Mouse (Mus musculus): ENCODE measurements around the gene Dnm3. TPM values are rescaled to one million over a fixed set of nuclear protein-coding genes. Genes with fewer than 3 reads are reported as not detected.

The Dnm3 gene
- polyA plus RNA-seq, 1 experiment from 2014 or later: 25.7 TPM

DNA sequence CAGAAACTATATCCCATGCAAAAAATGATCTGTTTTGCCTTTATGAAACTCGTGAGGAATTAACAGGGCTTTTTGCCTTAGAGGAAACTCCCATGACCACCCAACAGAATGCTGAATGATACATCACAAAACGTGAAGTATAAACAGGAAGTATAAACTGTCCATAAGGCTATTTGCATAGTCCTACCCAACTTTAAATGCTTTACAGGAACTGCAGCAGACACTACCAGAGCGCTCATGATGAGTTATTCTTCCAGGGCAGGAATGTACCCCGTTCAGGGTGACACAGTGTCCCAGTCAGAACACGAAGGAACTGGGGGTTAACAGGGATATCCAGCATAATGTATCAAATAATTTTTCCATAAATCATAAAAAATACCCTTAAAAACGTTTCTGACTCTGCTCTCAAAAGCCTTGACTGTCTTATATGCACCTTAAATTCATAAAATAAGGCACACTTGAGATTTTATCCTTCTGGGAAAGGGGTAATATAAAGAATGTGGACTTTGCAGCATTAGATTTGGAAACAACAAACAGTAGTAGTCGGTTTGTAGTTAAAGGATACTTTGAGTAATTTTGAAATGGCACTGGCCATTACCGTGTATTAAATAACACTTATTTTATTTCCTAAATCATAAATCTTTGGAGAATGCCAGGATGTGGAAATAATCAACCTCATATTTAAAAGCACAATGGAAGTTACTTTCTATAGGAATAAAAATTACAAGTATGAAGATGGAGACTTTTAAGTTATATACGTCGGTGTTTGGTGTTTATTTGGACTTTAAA, 252.8 kb downstream of the Dnm3 start:
- Histone ChIP-seq H3K4me3 (no peak overlapping the region), H3K36me3 (no peaks in the 10 kb centered on the region), H3K27ac (no peak overlapping the region), H3K4me1 (0 out of 2 replicates have a peak, but pooled peaks cover 4% of the 10 kb centered on the region), H3K9me3 (replicated peaks) (no peaks in the 10 kb centered on the region), H3K27me3 (no peaks in the 10 kb centered on the region), H3K9ac (no peak overlapping the region), H3K4me2 (replicated peaks) (no peak overlapping the region)
- ATAC-seq (ENCODE audit: low FRiP score): no peak
- 70% methylated on average over 10 of the region's 10 CpGs for WGBS

DNA sequence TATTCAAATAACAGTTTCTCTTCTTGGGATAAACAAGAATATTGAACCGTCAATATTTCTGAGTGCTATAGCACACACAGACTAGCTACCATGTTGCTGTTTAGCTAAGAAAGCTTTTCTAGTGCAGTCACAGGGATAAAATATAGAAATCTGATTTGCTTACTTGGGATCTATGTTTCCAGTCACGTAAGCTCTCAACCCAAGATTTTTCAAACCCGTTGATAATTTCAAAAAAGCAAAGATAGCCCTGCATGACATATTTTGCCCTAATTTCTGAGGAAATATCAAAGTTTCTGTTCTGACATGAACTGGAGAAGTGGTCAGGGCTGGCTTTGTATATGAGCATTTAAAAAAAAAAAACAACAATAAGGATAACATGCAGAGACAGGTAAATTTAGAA, 253.8 kb downstream of the Dnm3 start:
- H3K36me3 ChIP-seq: no peaks in the 10 kb centered on the region
- H3K4me2 ChIP-seq (replicated peaks): no peak overlapping the region
- no peak for ATAC-seq (ENCODE audit: low FRiP score)
- H3K4me3 ChIP-seq: no peak overlapping the region
- H3K4me1 ChIP-seq: 0 out of 2 replicates have a peak, but pooled peaks cover 4% of the 10 kb centered on the region
- 83% methylated on average over 3 of the region's 3 CpGs for WGBS
- no peak overlapping the region for H3K27ac ChIP-seq
- H3K9ac ChIP-seq: no peak overlapping the region
- H3K27me3 ChIP-seq: no peaks in the 10 kb centered on the region
- H3K9me3 ChIP-seq (replicated peaks): no peaks in the 10 kb centered on the region

DNA sequence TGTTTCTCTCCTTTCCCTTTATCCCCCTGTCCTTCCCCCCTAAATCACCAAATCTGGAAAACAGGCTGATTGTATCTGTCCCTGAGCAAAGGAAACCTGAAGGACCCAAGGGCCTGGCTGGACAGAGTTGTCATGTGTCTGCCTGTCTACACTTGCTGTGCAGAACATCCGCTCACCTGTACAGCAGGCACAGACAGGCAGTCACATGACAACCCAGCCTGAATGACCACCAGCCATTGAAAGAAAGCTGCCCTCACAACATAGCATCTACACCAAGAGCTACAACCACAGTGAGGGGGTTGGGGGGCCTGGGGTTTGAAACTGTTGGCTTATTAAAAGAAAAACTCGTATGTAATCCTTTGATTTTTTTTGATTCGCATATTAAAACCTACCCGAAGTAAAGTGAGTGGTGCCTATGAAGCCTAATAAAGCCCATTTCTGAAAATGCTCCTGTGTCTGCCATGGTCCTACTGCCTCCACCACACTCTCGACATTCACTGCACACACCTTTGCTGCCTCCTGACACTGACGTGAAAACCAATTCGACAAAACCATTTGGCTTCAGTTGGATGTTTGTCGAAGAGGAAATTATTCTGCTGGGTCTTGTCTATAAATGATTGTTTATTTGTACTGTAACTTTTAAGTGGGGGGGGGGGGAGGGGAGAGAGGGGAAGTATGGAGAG, 254.4 kb downstream of the Dnm3 start:
- no peak for ATAC-seq (ENCODE audit: low FRiP score)
- Histone ChIP-seq H3K36me3 (no peaks in the 10 kb centered on the region), H3K9me3 (replicated peaks) (no peaks in the 10 kb centered on the region), H3K9ac (no peak overlapping the region), H3K4me1 (0 out of 2 replicates have a peak, but pooled peaks cover 4% of the 10 kb centered on the region), H3K4me2 (replicated peaks) (peak overlapping the region; percentile 30), H3K27me3 (no peaks in the 10 kb centered on the region), H3K4me3 (no peak overlapping the region), H3K27ac (peak overlapping the region; percentile 66)
- 81% methylated on average over 8 of the region's 8 CpGs for WGBS

DNA sequence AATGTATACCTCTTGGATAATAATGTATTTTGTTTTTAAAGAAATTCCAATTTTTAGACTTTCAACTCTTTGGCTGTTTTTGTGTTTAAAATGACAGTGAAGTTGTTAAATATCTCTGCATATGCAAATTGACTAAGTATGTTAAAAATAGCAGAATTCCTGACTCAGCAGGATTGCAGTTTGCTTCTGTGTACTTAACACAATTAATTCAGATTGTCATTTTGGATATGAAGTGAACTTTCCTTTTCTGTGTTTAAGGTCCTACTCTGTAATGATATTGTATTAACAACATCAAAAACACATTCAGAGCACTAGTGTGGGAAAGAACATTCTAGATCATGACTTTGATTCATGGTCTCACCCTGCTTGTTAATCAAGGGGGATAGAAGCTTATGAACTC, 255.5 kb downstream of the Dnm3 start:
- H3K4me2 ChIP-seq (replicated peaks): peak overlapping the region; percentile 19
- H3K4me1 ChIP-seq: 0 out of 2 replicates have a peak, but pooled peaks cover 4% of the 10 kb centered on the region
- no peaks in the 10 kb centered on the region for H3K9me3 ChIP-seq (replicated peaks)
- no peak overlapping the region for H3K9ac ChIP-seq
- no peak overlapping the region for H3K27ac ChIP-seq
- H3K4me3 ChIP-seq: no peak overlapping the region
- no peaks in the 10 kb centered on the region for H3K27me3 ChIP-seq
- ATAC-seq (ENCODE audit: low FRiP score): no peak
- H3K36me3 ChIP-seq: no peaks in the 10 kb centered on the region

- H3K9me3 ChIP-seq (replicated peaks): no peaks in the 10 kb centered on the region
- H3K9ac ChIP-seq: no peak overlapping the region
- H3K4me2 ChIP-seq (replicated peaks): no peak overlapping the region
- no peaks in the 10 kb centered on the region for H3K27me3 ChIP-seq
- no peak overlapping the region for H3K4me3 ChIP-seq
- H3K27ac ChIP-seq: peak overlapping the region; percentile 55; the same call in 1 of the 2 replicates
- ATAC-seq (ENCODE audit: low FRiP score): no peak
- WGBS: 62% methylated on average over 4 of the region's 4 CpGs
- H3K36me3 ChIP-seq: no peaks in the 10 kb centered on the region
- 0 out of 2 replicates have a peak, but pooled peaks cover 4% of the 10 kb centered on the region for H3K4me1 ChIP-seq
These were observed 256.0 kb downstream of the Dnm3 start for GRCm38 (mm10) chr1:162221801-162222301.

GRCm38 (mm10) chr1:162220891-162221290, 256.9 kb downstream of the Dnm3 start:
- 0 out of 2 replicates have a peak, but pooled peaks cover 4% of the 10 kb centered on the region for H3K4me1 ChIP-seq
- no peaks in the 10 kb centered on the region for H3K9me3 ChIP-seq (replicated peaks)
- H3K9ac ChIP-seq: peak overlapping the region; percentile 39
- H3K27me3 ChIP-seq: no peaks in the 10 kb centered on the region; the same call in 1 of the 2 replicates
- no peaks in the 10 kb centered on the region for H3K36me3 ChIP-seq
- H3K27ac ChIP-seq: peak overlapping the region; percentile 71
- H3K4me3 ChIP-seq: peak overlapping the region; percentile 27
- no peak for ATAC-seq (ENCODE audit: low FRiP score)
- peak overlapping the region; percentile 37 for H3K4me2 ChIP-seq (replicated peaks)

- 67% methylated on average over 1 of the region's 1 CpGs for WGBS
- Histone ChIP-seq H3K36me3 (no peaks in the 10 kb centered on the region), H3K27ac (0 out of 2 replicates have a peak overlapping the region, but pooled peaks have one; percentile 30), H3K27me3 (peaks cover 3% of the 10 kb centered on the region), H3K4me3 (no peak overlapping the region; the same call in 1 of the 2 replicates), H3K9me3 (replicated peaks) (no peaks in the 10 kb centered on the region), H3K4me1 (no peaks in the 10 kb centered on the region), H3K4me2 (replicated peaks) (no peak overlapping the region), H3K9ac (no peak overlapping the region)
- ATAC-seq (ENCODE audit: low FRiP score): no peak
These were observed 258.1 kb downstream of the Dnm3 start for GRCm38 (mm10) chr1:162219781-162220180.

GRCm38 (mm10) chr1:162218530-162219180, 259.2 kb downstream of the Dnm3 start:
- H3K9me3 ChIP-seq (replicated peaks): no peaks in the 10 kb centered on the region
- H3K27ac ChIP-seq: peak overlapping the region; percentile 89
- H3K4me3 ChIP-seq: peak overlapping the region; percentile 29
- H3K4me2 ChIP-seq (replicated peaks): no peak overlapping the region
- WGBS: 62% methylated on average over 8 of the region's 8 CpGs
- H3K36me3 ChIP-seq: no peaks in the 10 kb centered on the region
- H3K27me3 ChIP-seq: peaks cover 5% of the 10 kb centered on the region
- peak overlapping the region; percentile 43; the same call in 1 of the 2 replicates for H3K9ac ChIP-seq
- no peaks in the 10 kb centered on the region for H3K4me1 ChIP-seq
- no peak for ATAC-seq (ENCODE audit: low FRiP score)

DNA sequence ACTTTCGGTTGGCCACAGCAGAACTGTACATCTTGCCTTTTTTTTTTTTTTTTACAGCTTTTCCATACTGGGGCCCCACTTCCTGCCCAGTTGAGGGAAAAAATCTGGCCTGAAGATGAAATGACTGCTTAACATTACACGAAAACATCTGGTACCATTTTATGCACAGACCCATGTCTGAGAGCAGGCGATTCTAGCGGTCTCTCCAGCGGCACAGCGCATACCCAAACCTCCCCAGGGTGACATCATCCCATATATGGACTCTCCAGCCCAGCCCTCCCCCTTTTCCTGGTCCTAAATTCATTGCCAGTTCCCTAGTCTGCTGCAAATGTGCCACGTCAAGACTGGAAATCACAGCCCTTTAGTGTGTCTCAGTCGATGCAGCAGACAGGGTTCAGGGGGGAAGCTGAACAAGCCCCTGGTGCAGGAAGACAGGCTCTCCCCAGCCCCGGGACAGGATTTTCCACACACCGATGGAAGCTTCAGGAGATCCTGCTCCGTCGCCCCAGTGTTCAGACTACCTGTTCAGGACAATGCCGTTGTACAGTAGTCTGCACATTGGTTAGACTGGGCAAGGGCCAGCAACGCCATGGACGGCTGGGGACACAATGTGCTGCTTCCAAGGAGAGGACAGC, 260.4 kb downstream of the Dnm3 start:
- Histone ChIP-seq H3K27ac (peak overlapping the region; percentile 89), H3K9me3 (replicated peaks) (no peaks in the 10 kb centered on the region), H3K4me2 (replicated peaks) (no peak overlapping the region), H3K36me3 (no peaks in the 10 kb centered on the region), H3K4me1 (no peaks in the 10 kb centered on the region), H3K9ac (peak overlapping the region; percentile 25; the same call in 1 of the 2 replicates), H3K4me3 (peak overlapping the region; percentile 29), H3K27me3 (peaks cover 7% of the 10 kb centered on the region)
- 68% methylated on average over 15 of the region's 15 CpGs for WGBS
- ATAC-seq (ENCODE audit: low FRiP score): peak; percentile 72

- no peak for ATAC-seq (ENCODE audit: low FRiP score)
- WGBS: 34% methylated on average over 4 of the region's 4 CpGs
These were observed 261.2 kb downstream of the Dnm3 start for GRCm38 (mm10) chr1:162216656-162217055.

DNA sequence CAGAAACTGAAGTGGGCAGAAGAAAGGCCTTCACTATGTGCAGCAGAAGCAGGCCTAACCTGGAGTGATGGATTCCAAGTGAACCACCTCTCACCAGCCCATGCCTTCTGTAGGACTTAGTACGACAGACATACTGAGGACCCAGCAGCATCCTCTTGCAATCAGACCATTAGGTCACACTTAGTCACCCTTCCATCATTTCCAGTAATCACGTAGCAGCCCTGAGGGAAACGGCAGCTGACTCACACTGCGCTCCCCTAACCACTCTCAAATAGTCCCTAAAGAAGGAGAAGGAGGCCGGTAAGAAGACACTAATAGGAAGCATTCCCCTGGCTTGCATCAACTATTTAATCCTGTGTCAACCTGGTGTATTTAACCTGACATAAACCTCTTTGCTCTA, 262.1 kb downstream of the Dnm3 start:
- Histone ChIP-seq H3K9me3 (replicated peaks) (no peaks in the 10 kb centered on the region), H3K4me3 (no peak overlapping the region), H3K27me3 (peaks cover 9% of the 10 kb centered on the region), H3K4me1 (no peaks in the 10 kb centered on the region), H3K4me2 (replicated peaks) (no peak overlapping the region), H3K9ac (no peak overlapping the region), H3K27ac (peak overlapping the region; percentile 45; the same call in 1 of the 2 replicates), H3K36me3 (no peaks in the 10 kb centered on the region)
- WGBS: 71% methylated on average over 5 of the region's 5 CpGs
- ATAC-seq (ENCODE audit: low FRiP score): no peak

More at GRCm38 (mm10) chr1:162216656-162217055, 261.2 kb downstream of the Dnm3 start:
- H3K4me2 ChIP-seq (replicated peaks): no peak overlapping the region
- no peak overlapping the region for H3K4me3 ChIP-seq
- H3K4me1 ChIP-seq: no peaks in the 10 kb centered on the region
- no peaks in the 10 kb centered on the region for H3K9me3 ChIP-seq (replicated peaks)
- no peak overlapping the region for H3K9ac ChIP-seq
- H3K27ac ChIP-seq: peak overlapping the region; percentile 89
- H3K27me3 ChIP-seq: peaks cover 9% of the 10 kb centered on the region
- H3K36me3 ChIP-seq: no peaks in the 10 kb centered on the region

Data from hindbrain, embryonic 12.5 days (tissue).